Mouse (Mus musculus) MEL (cell line): Measurements from ENCODE around the gene Rep15.

Experiments
- CTCF ChIP-seq, 3 experiments: IDR thresholded peaks in 2 of 3; conservative IDR thresholded peaks in 1 of 3; 2 replicates each; pipeline ENCODE4 v1.5.1; 2011 to 2012; ENCODE audit warnings: low read length in 3 of 3, low read depth in 2 of 3, mild to moderate bottlenecking in 2 of 3, improper control_type of control experiment in 1 of 3, inconsistent platforms in 1 of 3, mixed read lengths in 1 of 3, moderate library complexity in 1 of 3; ENCODE audit not compliant: control insufficient read depth in 1 of 3, insufficient read depth in 1 of 3, poor library complexity in 1 of 3, severe bottlenecking in 1 of 3
- NRF1 ChIP-seq: IDR thresholded peaks from 2 replicates; pipeline ENCODE4 v1.6.1; 2014; ENCODE audit warnings: low read depth, mild to moderate bottlenecking, inconsistent platforms, low read length, improper control_type of control experiment, moderate library complexity; ENCODE audit not compliant: poor library complexity, insufficient read depth, severe bottlenecking

DNA sequence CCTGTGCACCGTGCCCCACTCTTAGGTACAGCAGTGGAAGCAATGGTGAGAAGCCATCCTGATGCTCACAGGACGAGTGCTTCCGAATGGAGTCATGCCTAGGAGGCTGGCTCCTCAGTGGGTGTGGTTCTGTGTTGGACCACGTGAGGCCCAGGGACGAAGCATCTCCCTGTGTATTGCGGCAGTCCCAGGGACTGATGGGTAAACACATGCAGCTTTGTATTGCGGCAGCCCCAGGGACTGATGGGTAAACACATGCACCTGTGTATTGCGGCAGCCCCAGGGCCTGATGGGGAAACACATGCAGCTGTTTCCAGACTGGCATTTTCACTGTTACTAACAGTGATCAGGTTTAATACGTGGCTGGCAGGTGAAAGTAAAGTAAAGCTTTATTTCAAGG lies 29.2 kb downstream of the Rep15 start:
- TF ChIP-seq CTCF (IDR thresholded peaks at IDR 0.05 in 2 of 3, conservative IDR thresholded peaks at IDR 0.05 in 1 of 3; ENCODE audit: control insufficient read depth in 1 of 3, insufficient read depth in 1 of 3, low read depth in 2 of 3, low read length in 3 of 3, poor library complexity in 1 of 3, severe bottlenecking in 1 of 3) (no peak), NRF1 (no peak)
